Comparison of ENCODE assay signal across 20 mouse cellular contexts in the genomic region with DNA sequence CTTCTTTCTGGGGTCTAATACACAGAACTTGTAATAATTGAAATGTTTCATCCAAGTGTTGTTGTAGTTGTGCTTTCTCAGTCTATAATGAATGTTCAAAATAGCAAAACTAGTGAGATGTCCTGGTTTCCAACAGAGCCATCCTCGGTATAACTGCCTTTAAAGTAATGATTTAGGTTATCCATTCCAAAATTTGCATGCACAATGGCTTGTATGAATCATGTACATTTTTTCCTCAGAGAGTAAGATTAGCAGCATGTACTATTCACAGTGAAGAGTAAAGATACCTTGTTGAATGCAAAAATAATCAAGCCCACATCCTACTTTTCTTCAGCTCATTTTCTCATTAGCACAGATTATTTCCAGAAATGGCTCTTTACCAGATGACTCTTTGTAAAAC.
DNase-seq lines count a peak whose midpoint lies in the region; ATAC-seq lines count a peak whose summit lies in the region.
"Had no signal": no experiment of that assay in that cellular context is flagged by ENCODE, and none has a peak within 500 bp of the region (broad histone marks: within the 10 kb centered on the region; RNA-seq: fewer than 3 reads in every experiment).

No protein-coding gene starts in this region.

- ATAC-seq in frontal cortex, adult (ENCODE audit: low TSS enrichment): peak; percentile 92
- ATAC-seq: activated CD4-positive, CD25-positive, alpha-beta regulatory T cell, adult 4 months; CD4-positive, CD25-positive, alpha-beta regulatory T cell, adult 4 months; Patski had no signal

- DNase-seq in frontal cortex, adult 2 months (ENCODE audit: extremely low spot score in 1 of 2, low spot score in 1 of 2): no peak
- DNase-seq in brain, adult 2 months (ENCODE audit: low read depth, low spot score): peak; percentile 36
- DNase-seq in telencephalon, adult 2 months (ENCODE audit: low read depth, low spot score): peak; percentile 17
- DNase-seq in kidney, postnatal 25 days: no peak
- DNase-seq in right cerebral cortex, postnatal 4 days: no peak
- DNase-seq: adrenal gland, adult 2 months; adrenal gland, adult 8-10 months; adrenal gland, postnatal 10 days; adrenal gland, postnatal 14 days; adrenal gland, postnatal 25 days; adrenal gland, postnatal 36 days; B cell, adult 2 months; cerebellum, adult 11 months; cerebellum, adult 11-12 months; cerebellum, adult 18-20 months; cerebellum, adult 2 months had no signal

Comparison
In these comparisons a context has a peak if more than half of its experiments do, and no peak if none do; other contexts are left out.
1. DNase-seq: peak in brain, adult 2 months (single experiment) and telencephalon, adult 2 months (single experiment); none in frontal cortex, adult 2 months (0 of 2), kidney, postnatal 25 days (0 of 2) and right cerebral cortex, postnatal 4 days (single experiment).